Mouse (Mus musculus): ENCODE results near the gene Klhdc8b.

Klhdc8b gene

DNA sequence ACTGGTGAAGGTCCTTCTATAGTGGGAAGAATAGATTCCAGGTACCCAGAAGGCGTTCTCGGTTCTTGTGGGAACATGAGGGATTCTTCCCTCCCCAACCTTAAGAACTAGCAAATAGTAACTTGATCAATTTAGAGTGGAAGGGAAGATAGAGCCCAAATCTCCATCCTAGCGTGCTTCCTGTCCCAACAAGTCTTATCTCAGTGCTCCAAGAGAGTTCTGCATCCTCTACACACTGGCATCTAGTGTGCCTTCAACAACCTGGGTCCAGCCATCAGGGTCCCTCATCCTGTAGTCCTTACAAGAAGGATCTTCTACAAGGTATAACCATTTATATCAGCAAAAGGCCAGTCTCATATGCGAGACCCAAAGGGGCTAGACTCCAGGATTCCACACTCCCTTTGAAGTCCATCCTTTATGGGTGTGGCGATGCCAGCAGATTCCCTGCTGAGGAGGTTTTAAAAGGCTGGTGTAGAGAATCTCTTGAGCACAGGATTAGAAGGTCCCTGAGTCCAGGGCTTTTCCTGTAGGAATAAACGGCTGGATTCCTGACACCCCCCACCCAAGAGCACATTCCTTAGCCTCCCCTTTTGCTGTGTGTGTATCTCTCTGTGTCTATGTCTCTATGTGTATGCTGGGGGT, 9.7 kb downstream of the Klhdc8b start:
- peak; percentile 29 for DNase-seq (ENCODE audit: low spot score)

DNA sequence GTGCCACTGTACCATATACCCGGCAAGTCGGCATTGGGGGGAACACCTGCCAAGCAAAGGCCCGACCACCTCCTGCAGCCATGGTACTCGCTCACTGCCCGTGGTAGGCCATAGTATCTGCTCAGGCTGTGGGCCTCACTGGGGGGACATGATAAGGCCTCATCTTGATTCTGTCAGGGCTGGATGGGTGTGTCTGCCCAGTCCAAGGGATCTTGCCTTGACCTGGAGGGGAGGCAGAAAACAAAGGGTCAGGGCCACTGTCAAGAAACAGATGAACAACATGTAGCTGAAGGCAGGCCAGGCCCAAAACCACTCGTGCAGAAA, 10.2 kb downstream of the Klhdc8b start:
- DNase-seq (ENCODE audit: low spot score) = peak; percentile 49

DNA sequence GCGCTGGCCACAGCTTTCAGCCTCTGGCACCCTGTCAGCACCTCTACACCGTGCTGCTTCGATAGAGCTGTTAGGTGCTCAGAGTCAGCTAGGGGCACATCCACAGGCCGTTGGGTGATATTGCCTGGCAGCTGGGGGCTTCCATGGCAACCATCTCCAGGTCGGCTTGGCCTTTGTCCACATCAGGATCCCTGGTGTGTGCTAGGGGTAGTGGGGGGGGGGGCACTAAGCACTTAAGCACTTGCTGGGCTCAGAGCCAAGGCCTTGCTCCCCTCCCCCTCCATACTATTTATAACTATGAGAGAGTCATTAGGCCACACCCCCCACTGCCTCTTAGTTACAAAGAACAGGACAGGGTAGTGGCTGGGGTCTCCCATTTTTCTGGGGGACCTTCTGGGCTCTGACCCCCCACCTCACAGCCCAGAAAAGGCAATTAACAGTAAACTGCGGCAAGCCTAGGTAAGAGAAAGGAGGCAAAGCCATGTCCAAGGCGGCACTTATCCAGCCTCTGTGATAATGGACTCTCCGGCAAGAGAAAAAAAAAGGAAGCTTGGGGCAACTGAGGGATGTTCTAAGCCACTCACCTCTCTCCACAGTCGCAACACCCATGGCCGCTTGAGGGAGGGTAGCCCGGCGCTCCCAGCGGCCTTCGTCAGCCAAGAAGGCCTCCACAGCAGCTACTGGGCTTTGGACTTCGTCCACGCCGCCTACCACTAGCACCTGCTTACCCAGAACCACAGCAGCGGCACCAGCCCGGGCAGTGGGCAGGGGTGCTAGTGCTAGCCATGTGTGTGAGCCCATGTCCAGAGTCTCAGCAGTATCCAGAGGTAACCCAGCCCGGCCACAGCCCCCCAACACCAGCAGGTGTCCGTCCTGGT, 10.8 kb downstream of the Klhdc8b start:
- DNase-seq (ENCODE audit: low spot score) = peak; percentile 12

DNA sequence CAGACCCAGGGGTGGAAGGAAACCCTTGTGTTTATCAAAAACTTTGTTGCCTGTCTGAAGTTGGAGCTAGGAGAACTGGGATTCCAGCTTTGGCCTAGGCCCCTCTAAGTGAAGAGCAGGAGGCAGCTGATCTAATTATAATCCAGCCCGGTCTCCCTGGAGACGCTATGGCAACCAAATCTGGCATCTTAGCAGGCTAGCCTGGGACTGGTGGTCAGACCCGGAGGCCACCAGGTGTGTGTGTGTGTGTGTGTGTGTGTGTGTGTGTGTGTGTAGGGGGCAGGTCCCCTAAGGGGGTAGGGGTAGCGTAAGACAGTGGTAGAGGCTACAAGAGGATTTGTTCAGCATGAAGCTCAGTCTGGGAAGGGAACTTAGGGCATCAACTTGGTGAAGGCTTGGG, 11.5 kb downstream of the Klhdc8b start:
- no peak for DNase-seq (ENCODE audit: low spot score)

DNA sequence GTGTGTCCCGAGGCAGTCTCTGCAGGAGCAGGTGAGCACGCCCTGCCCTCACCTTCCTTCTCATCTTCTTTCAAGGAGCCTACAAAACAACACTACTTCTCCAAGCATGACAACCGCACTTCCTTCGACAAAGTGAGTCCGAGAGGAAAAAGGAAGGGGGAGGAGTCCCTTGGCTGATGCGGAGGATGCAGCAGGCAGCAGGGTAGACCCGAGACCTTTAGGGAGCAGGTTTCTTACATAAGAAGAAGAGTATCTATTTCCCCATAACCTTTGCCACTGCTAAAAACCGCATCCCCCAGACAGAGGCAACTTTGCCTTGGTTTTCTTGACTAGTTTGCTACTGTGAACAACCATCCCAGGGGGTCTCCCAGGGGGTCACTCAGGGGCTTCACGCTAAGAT, 16.3 kb downstream of the Klhdc8b start:
- DNase-seq (ENCODE audit: low spot score) = no peak

DNA sequence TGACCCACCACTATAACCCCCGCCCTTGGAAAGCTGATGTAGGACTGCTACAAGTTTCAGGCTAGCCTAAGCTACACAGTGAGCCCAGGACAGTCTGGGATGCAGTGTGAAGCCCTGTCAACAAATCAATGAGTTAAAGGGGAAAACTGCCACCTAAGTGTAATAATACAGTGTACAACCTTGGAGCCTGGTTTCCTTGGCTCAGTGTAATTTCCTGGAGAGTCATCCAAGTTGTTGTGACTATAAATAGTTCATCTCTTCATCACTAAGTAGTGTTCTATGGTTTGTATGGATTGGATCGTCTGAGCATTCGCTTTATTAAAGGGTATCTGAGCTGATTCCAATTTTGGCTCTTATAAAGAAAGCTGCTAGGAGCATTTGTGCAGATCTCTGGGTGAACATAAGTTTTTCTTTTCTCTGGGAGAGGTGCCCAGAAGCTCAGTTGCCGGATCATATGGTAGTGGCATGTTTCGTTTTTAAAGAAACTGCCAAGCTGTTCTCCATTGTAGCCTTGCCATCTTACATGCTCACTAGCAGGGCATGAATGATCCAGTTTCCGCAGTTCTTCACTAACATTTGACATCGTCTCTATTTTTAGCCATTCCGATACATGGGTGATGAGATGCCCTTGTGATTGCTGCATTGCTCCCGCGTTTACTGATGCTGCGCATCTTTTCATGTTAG, 20.0 kb downstream of the Klhdc8b start:
- DNase-seq (ENCODE audit: low spot score) = no peak

DNA sequence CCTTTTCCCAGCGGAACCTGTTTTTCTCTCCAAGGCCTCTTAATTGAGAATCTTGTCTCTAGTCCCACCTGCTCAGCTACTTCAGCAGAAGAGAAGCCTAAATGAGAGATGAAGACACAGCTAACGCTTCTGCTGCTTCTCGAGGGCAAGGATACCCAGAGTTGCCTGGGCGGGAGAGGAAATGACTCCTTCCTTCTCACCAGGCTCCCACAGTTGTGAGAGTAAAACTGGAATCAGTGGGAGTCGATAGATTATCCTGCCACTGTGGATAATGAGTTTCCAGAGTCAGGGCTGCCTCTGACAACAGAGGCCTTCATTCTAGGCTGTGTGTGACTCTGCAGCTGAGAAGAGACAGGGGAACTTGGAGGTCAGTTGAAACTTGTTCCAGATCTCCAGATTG, 20.9 kb downstream of the Klhdc8b start:
- DNase-seq (ENCODE audit: low spot score) = no peak

DNA sequence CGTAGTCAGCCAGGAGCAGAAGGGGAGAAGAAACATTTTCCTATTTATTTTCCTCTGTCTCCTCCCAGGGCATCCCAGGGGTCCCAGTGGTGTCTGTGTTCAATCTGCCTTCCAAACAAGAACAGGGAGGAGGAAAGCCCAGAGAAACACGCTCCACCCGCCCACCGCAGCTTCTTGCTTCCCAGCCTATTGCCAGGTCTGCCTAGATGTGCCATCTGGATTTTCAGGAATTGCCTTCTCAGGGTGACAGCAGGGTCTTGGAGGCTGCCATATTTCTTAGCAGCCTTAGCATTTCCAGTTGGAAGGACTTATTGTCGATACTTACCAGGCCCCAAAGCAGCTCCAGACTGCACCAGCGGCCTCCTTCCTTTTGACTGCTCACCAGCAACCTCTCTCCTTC, 22.2 kb downstream of the Klhdc8b start:
- no peak for DNase-seq (ENCODE audit: low spot score)

DNA sequence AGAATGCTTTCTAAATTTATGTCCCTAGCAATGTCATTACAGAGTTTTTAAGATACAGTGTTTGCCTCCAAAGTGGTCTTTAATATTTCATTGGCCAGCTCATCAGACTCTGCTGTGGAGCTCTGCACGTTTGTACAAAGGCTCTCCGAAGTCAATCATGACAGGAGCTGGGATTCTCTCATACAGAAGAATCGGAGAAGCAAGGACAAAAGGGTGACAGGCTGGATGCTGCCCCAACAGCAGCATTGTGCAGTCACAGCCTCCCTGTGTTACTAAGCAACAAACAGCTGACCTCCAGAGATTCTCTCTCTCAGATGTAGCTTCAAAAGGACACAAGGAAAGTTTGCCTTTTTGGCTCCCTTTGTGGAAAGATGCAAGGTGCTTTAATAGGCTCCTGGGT, 25.2 kb downstream of the Klhdc8b start, which contains the start of gene BC048562:
Gene BC048562 (plus strand): TSS at position 301 of the 400 bp plus-strand sequence.
- DNase-seq (ENCODE audit: low spot score) = no peak

DNA sequence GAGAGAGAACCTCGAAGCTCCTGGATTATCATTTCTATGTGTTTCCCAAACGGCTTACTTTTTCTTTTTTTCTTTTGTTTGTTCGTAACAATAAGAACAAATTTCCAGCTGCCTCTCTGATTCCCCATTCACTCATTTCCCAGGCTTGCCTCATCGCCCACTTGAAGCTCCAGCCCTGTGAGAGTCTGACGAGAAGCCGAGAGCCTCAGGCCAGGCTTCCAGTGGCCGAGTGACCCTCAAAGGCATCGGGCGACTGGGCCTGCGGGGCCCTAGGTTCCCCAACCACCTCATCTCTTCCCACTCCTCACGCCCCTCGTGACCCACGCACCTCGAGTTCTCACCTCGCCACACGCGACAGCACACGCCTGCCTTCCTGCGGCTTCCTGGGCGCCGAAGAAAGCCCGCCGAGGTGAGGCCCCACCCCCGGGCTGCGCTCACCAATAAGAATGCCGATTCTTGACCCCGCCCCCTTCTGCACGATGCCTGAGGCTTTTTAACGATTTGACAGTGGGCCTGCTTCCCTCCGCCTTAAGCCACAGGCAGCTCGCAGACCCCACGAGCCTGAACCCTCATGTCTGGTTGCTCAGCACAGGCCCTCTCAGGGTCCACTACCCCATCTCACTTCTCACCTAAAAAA, 29.8 kb downstream of the Klhdc8b start:
- DNase-seq (ENCODE audit: low spot score) = peak; percentile 39

DNA sequence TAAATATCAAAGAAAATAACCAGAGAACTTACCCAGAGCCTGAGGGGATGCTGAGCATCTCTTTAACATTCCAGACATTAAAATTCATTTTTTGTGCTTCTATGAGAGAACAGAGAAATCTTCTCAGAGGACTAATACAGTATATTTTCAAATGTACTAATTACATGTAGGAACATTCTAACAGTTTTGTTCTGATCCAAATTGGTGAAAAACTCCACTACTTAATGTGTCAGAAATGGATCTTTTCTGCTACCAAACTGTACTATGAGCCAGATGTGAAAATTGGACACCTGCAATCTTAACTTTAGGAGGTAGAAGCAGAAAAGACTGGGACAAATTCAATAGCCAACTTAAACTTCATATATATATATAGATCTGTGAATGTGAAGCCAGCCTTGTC, 33.0 kb downstream of the Klhdc8b start, which contains the start of gene Ccdc36:
Gene Ccdc36 (minus strand): TSS at position 101 of the 400 bp plus-strand sequence.
- no peak for DNase-seq (ENCODE audit: low spot score)

DNA sequence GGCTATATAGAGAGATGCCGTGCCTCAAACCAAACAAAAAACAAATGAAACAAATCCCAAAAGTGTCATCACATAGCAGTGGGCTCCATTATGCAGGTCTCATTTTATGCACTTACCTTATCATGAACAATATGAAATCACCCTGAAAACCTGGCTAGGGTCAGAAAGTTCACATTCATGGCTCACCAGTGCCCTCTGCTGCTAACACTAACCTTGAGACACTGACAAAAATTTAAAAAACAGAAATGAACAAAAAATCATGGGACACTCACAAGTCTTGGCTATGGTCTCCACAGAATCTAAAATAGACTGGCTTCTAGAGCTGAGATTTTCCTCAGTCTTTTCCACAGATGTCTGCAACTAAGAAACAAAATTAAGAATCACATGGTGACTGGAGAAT, 49.2 kb downstream of the Klhdc8b start:
- DNase-seq (ENCODE audit: low spot score) = peak; percentile 37

DNA sequence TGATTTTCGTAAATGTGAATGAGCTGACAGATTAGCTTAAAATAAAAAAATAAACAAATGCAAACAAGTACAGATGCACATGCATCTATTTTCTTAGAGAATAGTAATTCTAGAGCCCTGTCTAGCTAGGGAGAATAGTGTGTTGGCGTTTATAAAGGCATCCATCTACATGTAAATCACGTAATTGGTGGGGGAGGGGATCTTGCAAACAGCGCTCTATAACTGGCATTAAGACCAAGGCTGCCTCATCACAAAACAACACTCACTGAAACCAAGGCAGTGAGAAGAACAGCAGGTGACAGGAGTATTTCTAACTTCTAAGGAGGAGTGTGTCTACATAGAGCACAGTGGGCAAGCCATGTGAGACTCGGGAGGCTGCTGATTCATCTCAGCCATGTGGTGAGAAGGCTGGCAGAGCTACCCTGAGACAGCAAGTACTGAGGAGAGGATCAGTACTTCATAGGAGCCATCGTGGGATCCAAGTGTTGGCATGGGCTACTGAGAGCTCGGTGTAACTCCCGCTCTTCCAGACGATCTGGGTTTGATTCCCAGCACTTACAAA, 49.9 kb downstream of the Klhdc8b start:
- no peak for DNase-seq (ENCODE audit: low spot score)

DNA sequence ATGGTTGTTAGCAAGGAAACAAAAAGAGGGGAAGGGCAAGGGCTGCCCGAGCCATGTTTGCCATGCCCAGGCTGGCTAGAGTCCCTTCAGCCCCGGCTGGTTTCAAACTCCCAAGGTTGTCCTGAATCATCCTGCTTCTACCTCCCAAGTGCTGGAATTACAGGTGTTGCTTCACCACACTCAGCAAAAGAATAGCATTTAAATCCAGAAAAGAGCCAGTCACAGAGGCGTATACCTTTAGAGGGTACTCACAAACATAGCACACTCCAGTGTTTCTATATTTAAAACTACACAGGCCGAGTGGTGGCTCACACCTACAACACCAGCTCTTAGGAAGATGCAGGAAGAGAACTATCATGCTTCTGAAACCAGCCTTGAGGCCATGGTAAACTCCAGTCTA, 51.8 kb downstream of the Klhdc8b start:
- DNase-seq (ENCODE audit: low spot score) = no peak

DNA sequence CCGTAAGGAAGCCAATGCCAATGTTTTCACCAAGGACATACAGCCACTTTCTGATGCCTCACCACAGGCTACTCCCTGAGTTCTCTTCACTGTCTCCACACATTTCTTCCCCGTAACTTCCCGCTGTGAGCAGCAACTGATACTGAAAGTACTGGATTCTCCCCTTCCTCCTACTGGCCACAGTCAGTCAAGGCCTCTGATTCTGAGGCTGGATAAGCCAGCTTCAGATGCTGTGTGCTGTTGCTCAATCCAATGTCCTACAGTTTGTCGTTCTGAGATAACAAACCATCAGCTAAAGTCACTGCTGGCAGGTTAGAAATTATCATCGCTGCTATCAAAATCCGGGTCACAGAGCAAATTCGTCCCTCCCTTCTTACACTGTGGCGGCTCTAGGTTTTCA, 56.9 kb downstream of the Klhdc8b start:
- DNase-seq (ENCODE audit: low spot score) = no peak

DNA sequence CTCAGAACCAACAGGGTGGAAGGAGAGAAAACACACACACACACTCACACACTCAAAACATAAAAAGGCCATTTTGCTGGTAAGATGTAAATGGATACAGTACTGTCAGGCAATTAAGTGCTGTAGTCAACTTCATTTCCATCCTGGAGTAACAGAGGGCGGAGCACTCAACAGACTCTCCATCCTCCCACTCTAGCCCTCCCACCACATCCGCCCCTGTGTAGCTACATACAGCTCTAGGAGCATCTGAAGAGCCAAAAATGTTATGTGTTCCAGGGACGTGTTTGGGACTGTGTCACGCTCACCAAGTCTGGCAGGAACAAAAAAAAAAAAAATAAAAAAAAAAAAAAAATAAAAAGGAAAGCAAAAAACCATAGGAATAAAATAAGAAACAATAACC, 58.3 kb downstream of the Klhdc8b start:
- DNase-seq (ENCODE audit: low spot score) = no peak

DNA sequence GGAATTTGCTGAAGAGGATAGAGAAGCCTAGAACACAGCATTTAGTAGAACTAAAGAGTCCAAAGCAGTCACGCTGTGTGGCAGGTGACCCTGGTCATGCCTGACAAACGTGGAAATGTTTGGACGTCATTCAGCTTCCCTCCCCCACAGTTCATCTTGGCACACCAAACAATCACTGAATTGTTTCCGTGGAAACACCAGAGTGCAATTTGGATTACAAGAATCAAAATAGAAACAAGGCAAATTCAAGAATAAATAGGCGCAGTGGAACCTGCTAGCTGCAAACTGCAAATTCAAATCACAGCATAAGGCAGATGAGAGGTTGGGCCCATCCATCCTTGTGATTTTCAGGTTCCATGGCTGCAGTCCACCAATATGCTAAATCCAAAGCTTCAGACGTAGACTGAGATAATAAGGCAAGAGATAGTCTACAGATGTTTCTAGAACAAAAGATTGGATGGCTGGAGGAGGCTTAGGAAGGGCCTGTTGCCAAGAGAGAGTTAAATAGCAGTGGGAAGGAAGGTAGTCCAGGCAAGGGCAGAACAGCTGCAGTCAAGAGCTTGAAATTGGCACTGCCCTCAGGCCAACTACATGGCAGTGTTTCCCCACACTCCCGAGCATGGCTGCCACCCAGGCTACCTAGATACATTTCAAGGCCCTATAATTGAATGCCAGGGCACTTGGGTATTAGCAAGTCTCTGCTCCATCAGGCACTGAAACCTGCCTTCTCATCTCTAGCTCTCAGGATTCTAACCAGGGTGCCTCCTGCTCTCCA, 60.0 kb downstream of the Klhdc8b start:
- no peak for DNase-seq (ENCODE audit: low spot score)

DNA sequence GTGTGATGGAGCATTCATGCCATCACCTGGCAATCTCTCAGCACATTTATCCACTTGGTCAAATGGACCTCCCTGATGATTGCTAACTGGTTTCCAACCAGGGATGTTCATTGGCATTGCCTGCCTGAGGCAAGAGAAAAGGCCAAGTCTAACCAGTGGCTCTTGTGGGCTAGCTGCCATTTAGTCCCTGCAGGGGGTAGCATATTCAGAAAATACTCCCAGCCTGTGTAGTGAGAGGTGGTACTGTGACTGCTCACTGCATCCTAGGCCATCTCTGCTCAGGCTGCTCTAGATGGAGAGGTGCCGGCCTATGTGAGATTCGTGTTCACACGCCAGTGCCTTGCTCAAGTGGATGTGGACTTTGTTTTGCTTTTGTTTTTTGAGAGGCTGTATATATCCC, 63.1 kb downstream of the Klhdc8b start:
- no peak for DNase-seq (ENCODE audit: low spot score)
